Mouse (Mus musculus) MN1 (cell line): ENCODE results near the gene Bpifb2.
"Not testable (repeated sequence)": the region's sequence is repeated elsewhere in the genome, so short reads cannot be mapped to it uniquely, and the experiment has no call there.

Experiments used
- DNase-seq: peaks from one replicate; pipeline ENCODE4 v3.0.0-alpha.2; 2016; ENCODE audit warnings: low spot score

The Bpifb2 gene

GRCm38 (mm10) chr2:153874745-153875144, at the start of gene Bpifb2:
Gene Bpifb2 (plus strand): TSS chr2:153875045.
- no peak for DNase-seq

- DNase-seq: not testable (repeated sequence)
Observed at GRCm38 (mm10) chr2:153825900-153826299, 48.9 kb upstream of the Bpifb2 start.

- no peak for DNase-seq
Observed at GRCm38 (mm10) chr2:153827171-153827830, 47.5 kb upstream of the Bpifb2 start.

DNA sequence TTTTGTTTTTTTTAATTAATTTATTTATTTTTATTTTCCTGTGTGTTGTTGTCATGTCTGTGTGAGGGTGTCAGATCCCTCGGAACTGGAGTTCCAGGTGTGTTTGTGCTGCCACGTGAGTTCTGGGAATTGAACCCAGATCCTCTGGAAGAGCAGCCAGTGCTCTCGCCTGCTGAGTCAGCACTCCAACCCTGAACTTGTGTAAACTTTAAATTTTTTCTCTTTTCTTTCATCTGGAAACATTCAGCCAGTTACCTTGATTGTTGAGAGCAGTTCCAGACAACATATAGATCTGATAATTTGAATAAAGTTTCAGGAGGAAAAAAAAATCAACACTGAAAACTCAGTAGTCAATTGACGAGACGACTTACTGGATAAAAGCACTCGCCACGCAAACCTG, 46.1 kb upstream of the Bpifb2 start:
- DNase-seq: no peak

DNA sequence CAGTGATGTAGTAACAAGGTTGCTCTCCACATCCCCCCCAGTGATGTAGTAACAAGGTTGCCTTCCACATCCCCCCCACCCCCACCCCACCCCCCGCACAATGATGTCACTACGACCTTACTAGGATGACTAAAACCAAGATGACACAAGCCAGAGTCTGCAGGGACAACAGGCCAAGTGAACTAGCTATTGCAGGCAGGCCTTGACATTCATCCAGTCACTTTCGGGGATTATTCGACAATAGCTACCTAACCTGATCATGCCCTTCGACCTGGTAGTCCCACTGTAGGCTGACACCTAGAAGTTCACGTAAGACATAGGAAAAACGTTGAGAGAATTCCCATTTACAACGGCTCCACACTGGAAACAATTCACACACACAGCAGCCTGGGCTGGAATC, 41.6 kb upstream of the Bpifb2 start:
- no peak for DNase-seq

- no peak for DNase-seq
Observed at GRCm38 (mm10) chr2:153842854-153843253, 32.0 kb upstream of the Bpifb2 start.

DNA sequence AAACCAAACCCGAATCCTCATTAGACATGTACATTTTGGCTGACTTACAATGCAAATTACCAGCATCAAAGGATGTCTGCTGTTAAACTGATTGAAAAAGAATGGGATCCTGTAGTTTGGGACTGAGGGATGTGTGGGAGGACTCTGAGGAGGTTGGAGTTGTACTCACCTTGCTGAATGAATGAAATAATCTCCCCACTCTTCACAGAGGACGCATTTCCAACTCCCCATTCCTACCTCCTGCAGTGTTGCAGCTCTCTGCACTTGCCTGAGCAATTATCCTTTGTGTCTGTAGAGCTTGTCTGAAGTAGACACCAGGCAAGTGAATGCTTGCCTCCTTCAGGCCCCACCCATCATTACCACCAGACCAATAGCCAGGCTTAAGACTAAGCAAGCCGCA, 26.5 kb upstream of the Bpifb2 start:
- DNase-seq: no peak

GRCm38 (mm10) chr2:153850351-153851029, 24.4 kb upstream of the Bpifb2 start:
- DNase-seq: no peak

- peak; percentile 28 for DNase-seq
Observed at GRCm38 (mm10) chr2:153851030-153851360, 23.9 kb upstream of the Bpifb2 start.

DNA sequence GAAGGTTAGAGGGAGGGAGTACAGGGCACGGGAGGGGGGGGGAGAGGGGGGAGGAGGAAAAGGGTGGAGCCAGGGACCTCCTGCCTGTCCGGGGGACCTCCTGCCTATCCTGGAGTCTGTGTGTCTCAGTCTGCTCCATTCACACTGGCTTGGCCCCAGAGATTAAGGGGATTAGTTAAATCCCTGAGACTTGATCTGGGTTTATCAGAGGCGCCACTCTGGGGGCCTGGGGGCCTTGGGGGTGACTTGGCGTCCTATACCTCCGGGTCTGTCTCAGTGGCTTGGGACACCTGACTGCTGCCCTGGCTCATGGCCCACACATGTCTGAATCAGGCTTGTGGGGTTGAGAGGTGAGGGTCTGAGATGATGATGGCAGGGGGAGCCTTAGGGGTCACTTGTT, 21.3 kb upstream of the Bpifb2 start:
- no peak for DNase-seq

GRCm38 (mm10) chr2:153859581-153859980, 15.3 kb upstream of the Bpifb2 start:
- no peak for DNase-seq

DNA sequence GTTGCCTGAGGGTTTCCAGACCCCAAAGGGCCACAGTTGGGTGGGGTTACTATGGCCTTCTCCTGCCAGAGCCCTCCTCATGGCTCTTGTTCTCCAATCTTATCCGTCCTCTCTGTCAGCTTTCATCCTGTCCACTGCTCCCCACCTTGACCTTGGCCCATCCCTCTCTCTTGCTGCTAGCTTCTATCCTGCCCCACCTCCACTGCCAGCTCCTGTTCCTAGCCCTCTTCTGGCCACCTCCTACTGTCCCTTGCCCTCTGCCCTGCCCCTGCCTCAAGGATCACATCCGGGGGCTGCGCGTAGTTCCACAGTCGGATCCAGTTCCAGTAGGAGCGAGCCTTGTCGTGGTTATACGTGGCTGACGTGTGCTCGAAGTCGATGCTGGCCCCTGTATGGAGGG, 14.5 kb upstream of the Bpifb2 start:
- DNase-seq: no peak

GRCm38 (mm10) chr2:153860715-153861114, 14.1 kb upstream of the Bpifb2 start:
- no peak for DNase-seq

DNA sequence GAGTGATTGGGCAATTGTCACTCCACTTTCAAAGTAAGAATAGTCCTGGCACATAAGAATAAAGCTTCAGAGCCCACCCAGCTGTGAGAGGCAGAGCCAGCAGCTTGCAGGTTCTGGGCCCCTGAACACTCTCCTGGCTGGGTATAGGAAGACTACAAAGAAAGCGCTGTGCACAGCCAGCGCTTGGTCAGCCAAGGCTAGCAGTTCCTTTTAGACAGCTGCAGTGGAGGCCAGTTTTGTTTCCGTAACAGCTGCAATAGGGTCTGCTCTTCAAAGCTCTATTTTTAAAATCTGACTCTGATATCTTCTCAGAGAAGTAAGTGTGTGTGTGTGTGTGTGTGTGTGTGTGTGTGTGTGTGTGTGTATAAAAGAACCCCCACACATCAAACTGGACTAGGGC, 12.9 kb upstream of the Bpifb2 start:
- no peak for DNase-seq

GRCm38 (mm10) chr2:153870984-153871383, 3.9 kb upstream of the Bpifb2 start, which contains the start of gene Sun5:
Gene Sun5 (minus strand): TSS chr2:153871084.
- no peak for DNase-seq

DNA sequence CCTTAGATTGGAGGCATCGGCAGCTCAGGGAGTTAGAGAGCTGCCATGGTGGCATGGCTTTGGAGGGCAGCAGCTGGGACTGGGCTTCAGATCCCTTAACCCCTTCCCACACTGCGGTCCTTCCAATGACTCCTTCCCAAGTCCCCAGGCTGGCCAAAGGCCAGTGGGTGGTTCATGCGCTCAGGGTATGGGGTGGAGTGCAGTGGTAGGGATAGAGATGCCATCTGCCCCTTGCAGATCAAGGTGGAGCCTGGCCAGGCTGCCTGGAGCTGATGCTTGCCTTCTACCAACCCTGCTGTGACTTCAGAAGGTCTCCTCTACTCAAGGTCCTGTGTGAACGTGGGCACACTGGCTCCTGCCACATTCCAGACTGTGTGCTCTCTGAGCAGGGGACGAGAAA, 24.3 kb downstream of the Bpifb2 start:
- no peak for DNase-seq

- no peak for DNase-seq
Observed at GRCm38 (mm10) chr2:153900088-153900487, 25.2 kb downstream of the Bpifb2 start, which contains the start of gene Bpifb6. Gene Bpifb6 (plus strand): TSS chr2:153900388.

DNA sequence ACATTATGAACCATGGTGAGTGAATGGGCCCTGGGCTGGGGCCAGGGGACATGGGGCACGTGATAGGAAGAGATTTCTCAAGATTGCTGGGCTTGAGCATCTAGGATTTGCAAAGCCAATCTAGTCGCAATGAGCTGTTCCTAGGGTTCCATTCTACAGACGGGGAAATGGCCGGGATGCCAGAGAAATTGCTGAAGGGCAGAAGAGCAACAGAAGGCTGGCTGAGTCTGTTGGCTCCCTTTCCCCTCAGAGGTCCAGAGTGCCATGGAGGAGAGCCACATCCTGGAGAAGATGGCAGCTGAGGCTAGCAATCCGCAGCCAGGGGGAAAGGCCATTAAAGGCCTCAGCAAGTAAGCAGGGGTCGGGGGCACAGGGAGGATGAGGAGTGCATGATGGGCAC, 27.9 kb downstream of the Bpifb2 start:
- no peak for DNase-seq

DNA sequence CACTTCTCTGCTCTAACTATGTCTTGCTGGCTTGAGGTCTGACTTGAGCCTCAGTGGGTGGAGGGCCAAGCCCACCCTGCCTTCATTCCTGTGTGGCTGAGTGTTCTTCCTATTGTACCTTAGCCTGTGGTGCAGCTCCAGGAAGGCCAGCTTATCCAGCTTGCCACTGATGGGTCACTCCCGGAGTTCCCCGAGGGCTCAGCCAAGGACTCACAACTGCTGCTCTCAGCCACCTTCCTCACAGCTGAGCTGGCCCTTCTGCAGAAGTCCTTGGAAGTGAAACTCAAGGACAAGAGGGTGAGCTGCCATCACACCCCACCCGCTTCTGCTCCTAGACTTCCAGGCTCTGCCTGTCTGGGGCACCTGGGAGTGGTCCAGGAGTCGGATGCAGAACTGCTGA, 31.8 kb downstream of the Bpifb2 start:
- no peak for DNase-seq

DNA sequence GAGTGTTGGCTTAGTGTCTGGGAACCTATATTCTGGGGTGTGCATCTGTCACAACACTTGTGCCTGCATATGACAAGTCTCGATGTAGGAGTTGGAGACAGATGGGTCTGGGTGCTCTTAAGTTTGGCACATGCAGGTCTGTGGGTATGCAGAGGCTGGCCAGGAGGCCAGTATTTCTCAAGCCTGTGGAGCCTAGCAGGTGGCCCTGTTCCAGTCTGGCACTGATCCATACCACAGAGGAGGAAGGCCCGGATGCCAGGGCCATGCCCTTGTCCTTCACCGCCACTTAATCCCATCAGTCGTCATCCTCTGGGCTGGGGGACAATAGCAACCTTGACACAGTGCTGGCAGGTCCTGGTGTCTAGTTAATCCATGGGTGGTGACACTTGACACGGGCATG, 39.3 kb downstream of the Bpifb2 start:
- DNase-seq: no peak

DNA sequence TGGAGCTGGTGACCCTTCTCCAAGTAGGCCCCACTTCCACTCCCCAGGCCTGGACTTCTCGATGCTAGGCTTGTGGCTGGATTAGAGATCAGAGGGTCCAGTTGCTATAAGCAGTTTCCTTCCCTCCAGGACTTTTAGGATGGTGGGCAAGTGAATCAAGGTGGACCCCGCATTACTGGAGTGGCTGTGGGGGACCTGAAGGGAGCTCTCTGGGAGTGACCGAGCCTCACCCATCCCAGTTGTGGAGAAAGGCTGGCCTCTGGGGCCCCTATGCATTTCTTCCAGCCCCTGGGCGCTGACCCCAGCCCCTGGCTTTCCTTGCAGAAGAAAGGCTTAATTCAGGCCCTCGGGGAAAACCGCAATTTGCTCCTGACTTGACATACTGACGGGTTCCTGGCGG, 43.1 kb downstream of the Bpifb2 start, which contains the start of gene Bpifb3:
Gene Bpifb3, plus strand, starts transcription at position 301 of the 400 bp plus-strand sequence.
- DNase-seq: no peak

- DNase-seq: no peak
Observed at GRCm38 (mm10) chr2:153921246-153921645, 46.4 kb downstream of the Bpifb2 start.

DNA sequence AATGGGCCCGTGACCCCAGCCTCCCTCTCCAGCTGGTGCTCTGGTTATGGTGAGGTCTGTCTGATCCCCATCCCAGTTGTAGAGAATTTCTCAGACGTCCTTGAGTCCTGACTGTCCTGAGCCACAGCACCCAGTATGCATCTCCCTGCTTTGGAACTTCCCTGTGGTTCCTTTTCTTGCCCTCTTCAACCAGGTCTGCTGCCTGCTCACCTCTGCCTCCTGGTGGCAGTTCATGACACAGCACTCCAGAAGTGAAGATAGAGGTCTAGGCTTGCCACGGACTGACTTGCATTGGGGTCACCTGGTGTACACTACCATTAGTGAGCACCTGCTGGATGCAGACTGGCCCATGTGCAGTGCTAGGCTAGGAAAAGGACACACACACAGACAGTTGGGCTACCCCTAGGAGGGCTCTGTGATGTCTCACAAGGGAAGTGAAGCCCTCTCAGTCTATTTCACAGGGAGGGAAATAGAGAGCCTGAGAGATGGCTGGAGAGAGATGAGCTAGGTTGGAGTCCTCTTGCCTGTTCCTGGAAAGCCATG, 55.1 kb downstream of the Bpifb2 start:
- DNase-seq: peak; percentile 14

DNA sequence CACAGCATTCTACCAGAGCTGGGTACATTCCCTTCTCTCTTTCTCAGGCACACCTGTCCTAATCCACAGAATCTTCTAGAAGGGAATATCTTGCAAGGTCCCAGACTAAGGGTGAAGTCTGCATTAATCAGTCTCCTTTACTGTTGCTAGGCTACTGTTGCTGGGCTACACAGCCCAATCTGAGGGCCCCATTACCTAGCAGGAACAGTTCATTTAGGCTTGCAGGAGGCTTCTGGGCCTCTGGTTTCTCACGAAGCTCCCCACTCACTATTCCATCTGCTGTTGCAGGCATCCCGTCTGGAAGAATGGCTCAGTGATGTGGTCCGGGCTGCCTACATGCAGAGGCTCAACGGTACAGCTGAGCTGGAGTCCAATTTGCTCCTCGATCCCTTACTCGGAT, 56.3 kb downstream of the Bpifb2 start:
- DNase-seq: no peak
